Mouse (Mus musculus) heart, adult 8-10 months (tissue): ENCODE measurements around the gene Fbxl21. TPM values are rescaled to one million over a fixed set of nuclear protein-coding genes. Genes with fewer than 3 reads are reported as not detected.
A peak's percentile ranks its signal among the peaks of the same experiment; 100 is the strongest.

Experiments
- DNase-seq: peaks from one replicate; pipeline ENCODE4 v3.0.0; 2022; ENCODE audit warnings: low spot score
- total RNA-seq, 4 experiments: library from RNA; stranded (reverse); gene quantifications; 2 replicates each; pipeline ENCODE4 v1.2.4; 2022

The Fbxl21 gene
- 1 to 10 TPM; 1.0 to 1.1 (median 1.0) TPM for total RNA-seq

GRCm38 (mm10) chr13:56522081-56522820 is at the start of gene Fbxl21:
Gene Fbxl21, plus strand, starts transcription at chr13:56522472.
- peak; percentile 85 for DNase-seq

- DNase-seq: no peak
These were observed 49.6 kb upstream of the Fbxl21 start for GRCm38 (mm10) chr13:56472661-56473060.

GRCm38 (mm10) chr13:56475363-56475762 is 46.9 kb upstream of the Fbxl21 start:
- DNase-seq: peak; percentile 36

- no peak for DNase-seq
These were observed 45.5 kb upstream of the Fbxl21 start for GRCm38 (mm10) chr13:56476790-56477189.

GRCm38 (mm10) chr13:56477271-56477670 is 45.0 kb upstream of the Fbxl21 start:
- no peak for DNase-seq

GRCm38 (mm10) chr13:56478027-56478426 is 44.2 kb upstream of the Fbxl21 start:
- DNase-seq: no peak

GRCm38 (mm10) chr13:56482146-56482545 is 40.1 kb upstream of the Fbxl21 start, which contains the start of gene Il9:
Gene Il9, minus strand, starts transcription at chr13:56482246.
- DNase-seq: no peak

- no peak for DNase-seq
These were observed 34.3 kb upstream of the Fbxl21 start for GRCm38 (mm10) chr13:56488012-56488411.

- no peak for DNase-seq
These were observed 27.8 kb upstream of the Fbxl21 start for GRCm38 (mm10) chr13:56494440-56494839.

- DNase-seq: no peak
These were observed 22.1 kb upstream of the Fbxl21 start for GRCm38 (mm10) chr13:56500132-56500531.

- DNase-seq: no peak
These were observed 21.6 kb upstream of the Fbxl21 start for GRCm38 (mm10) chr13:56500636-56501035.

GRCm38 (mm10) chr13:56501866-56502420 is 20.3 kb upstream of the Fbxl21 start:
- no peak for DNase-seq

- no peak for DNase-seq
These were observed 15.3 kb upstream of the Fbxl21 start for GRCm38 (mm10) chr13:56506871-56507496.

- DNase-seq: no peak
These were observed 12.5 kb upstream of the Fbxl21 start for GRCm38 (mm10) chr13:56509796-56510195.

- DNase-seq: no peak
These were observed 8.7 kb upstream of the Fbxl21 start for GRCm38 (mm10) chr13:56513595-56513994.

GRCm38 (mm10) chr13:56516311-56516710 is 6.0 kb upstream of the Fbxl21 start:
- no peak for DNase-seq

- no peak for DNase-seq
These were observed 5.5 kb upstream of the Fbxl21 start for GRCm38 (mm10) chr13:56516816-56517215.

- no peak for DNase-seq
These were observed 522 bp downstream of the Fbxl21 start for GRCm38 (mm10) chr13:56522821-56523167.

GRCm38 (mm10) chr13:56526871-56527270 is 4.6 kb downstream of the Fbxl21 start:
- DNase-seq: no peak

GRCm38 (mm10) chr13:56527846-56528245 is 5.6 kb downstream of the Fbxl21 start:
- no peak for DNase-seq

- DNase-seq: no peak
These were observed 6.0 kb downstream of the Fbxl21 start for GRCm38 (mm10) chr13:56528281-56528680.

- no peak for DNase-seq
These were observed 6.8 kb downstream of the Fbxl21 start for GRCm38 (mm10) chr13:56529031-56529430.

- DNase-seq: no peak
These were observed 7.4 kb downstream of the Fbxl21 start for GRCm38 (mm10) chr13:56529685-56530084.
